Mouse (Mus musculus) ovary, adult 10 weeks (tissue): ENCODE data around the gene Pdpr. TPM values are rescaled to one million over a fixed set of nuclear protein-coding genes. Genes with fewer than 3 reads are reported as not detected.

Experiments used
- polyA plus RNA-seq: library from polyadenylated mRNA; stranded (reverse); fragments of 350-450 nt; fragmentation: Illumina TruSeq; extraction: RNeasy Lipid Tissue Mini Kit (QIAGEN cat#74804); gene quantifications from one replicate; pipeline ENCODE4 v1.2.3, GENCODE M21; 2014

Pdpr gene
- 30.6 TPM for polyA plus RNA-seq

DNA sequence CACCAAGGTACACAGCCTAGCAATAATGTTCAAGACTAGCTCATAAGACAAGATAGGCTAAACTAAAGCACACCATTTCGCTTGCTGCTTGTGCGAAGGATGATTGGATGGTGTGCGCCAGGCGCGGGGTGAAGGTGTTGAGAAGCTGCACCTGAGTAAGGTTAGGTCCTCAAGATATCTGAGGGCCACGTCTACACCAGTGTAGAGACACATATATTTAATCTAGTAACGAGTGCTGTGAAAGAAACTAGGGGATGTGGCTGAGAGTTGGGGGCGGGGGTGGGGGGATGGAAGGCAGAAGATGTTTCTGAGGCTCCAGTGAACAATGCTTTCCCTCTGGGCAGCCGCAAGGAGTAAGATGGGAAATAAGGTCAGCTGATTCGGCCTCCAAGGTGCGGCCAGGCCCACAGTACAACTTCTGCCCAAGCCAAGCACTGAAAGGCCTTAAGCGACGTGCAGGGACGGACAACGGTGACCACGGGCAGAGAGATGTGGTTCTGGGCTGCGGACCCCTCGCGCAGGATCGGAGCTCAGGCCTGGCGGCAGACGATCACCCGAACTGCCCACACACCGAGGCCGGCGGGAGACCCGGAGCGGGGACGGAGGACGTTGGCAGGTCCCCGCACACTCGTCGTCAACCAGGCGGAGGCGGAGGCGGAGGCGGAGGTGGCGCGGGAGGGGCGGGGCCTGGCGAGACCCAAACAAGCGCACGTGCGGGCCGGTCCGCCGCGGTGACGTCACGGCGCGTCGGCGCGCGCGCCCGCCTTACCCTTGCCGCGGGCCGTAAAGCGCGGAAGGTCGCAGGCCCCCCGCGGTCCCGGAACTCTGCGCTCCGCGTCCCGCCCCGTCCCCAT lies at the start of gene Pdpr:
TSS of gene Pdpr (plus strand) at position 766 of the 854 bp plus-strand sequence.

DNA sequence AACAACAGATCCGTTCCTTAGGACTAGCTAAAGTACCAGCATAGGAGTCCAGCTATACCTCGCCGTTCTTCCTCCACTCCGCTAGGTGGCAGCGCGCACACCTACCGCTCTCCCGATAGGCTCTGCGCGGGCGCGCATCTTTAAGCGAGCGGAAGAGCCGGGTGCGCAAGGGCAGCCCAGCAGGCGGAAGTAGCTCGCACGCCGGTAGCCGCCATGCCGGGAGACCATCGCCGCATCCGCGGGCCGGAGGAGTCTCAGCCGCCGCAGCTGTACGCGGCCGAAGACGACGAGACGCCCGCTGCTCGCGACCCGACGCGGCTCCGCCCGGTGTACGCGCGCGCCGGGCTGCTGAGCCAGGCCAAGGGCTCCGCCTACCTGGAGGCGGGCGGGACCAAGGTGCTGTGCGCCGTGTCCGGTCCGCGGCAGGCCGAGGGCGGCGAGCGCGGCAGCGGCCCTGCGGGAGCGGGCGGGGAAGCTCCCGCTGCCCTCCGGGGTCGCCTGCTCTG lies 38.2 kb upstream of the Pdpr start, which contains the start of gene Exosc6:
TSS of gene Exosc6 (plus strand) at position 182 of the 506 bp plus-strand sequence.

DNA sequence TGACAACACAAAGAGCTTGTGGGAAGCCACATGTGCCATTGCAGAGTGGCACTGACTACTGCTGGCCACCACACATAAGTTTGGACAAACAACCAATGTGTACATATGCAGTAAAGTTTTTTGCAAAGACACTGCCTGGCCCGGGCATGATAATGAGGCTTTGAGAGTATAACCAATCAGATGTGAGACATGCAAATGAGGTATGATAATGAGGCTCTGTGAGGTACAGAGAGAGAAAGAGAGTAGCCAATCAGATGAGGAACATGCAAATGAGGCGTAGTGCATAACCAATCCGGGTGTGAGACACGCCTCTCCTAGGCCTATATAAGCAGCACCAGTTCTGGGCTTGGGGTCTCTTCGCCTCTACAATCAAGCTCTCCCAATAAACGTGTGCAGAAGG lies 2.1 kb upstream of the Pdpr start, which contains the start of gene Clec18a:
TSS of gene Clec18a (minus strand) at position 101 of the 400 bp plus-strand sequence.

Other genes with a start within 250 kb of the Pdpr start
- 11.5 TPM for gene Cog4, start 248.0 kb upstream of the Pdpr start, polyA plus RNA-seq
- 111 TPM for gene Sf3b3, start 247.8 kb upstream of the Pdpr start, polyA plus RNA-seq
- gene Fuk, start 192.1 kb upstream of the Pdpr start, polyA plus RNA-seq = 1.2 TPM
- 16.9 TPM for gene St3gal2, start 174.7 kb upstream of the Pdpr start, polyA plus RNA-seq
- 28.1 TPM for gene Ddx19a, start 96.8 kb upstream of the Pdpr start, polyA plus RNA-seq
- 11.6 TPM for gene Ddx19b, start 62.9 kb upstream of the Pdpr start, polyA plus RNA-seq
- 11.3 TPM for gene Aars, start 61.5 kb upstream of the Pdpr start, polyA plus RNA-seq
- 10.0 TPM for gene Exosc6, start 38.3 kb upstream of the Pdpr start, polyA plus RNA-seq
- not detected for gene Clec18a, start 2.2 kb upstream of the Pdpr start, polyA plus RNA-seq
- gene Glg1, start 164.6 kb downstream of the Pdpr start, polyA plus RNA-seq = 137 TPM
- gene Rfwd3, start 205.6 kb downstream of the Pdpr start, polyA plus RNA-seq = 141 TPM
- 8.7 TPM for gene Mlkl, start 243.5 kb downstream of the Pdpr start, polyA plus RNA-seq